Mouse (Mus musculus) cerebellum, adult 18-20 months (tissue): ENCODE data around the gene Fam234b.

Source experiments
- DNase-seq, 2 experiments: peaks; one replicate each; pipeline ENCODE4 v3.0.0; 2021

Fam234b gene

GRCm38 (mm10) chr6:135183961-135184360, 13.8 kb upstream of the Fam234b start:
- no peak for DNase-seq

DNA sequence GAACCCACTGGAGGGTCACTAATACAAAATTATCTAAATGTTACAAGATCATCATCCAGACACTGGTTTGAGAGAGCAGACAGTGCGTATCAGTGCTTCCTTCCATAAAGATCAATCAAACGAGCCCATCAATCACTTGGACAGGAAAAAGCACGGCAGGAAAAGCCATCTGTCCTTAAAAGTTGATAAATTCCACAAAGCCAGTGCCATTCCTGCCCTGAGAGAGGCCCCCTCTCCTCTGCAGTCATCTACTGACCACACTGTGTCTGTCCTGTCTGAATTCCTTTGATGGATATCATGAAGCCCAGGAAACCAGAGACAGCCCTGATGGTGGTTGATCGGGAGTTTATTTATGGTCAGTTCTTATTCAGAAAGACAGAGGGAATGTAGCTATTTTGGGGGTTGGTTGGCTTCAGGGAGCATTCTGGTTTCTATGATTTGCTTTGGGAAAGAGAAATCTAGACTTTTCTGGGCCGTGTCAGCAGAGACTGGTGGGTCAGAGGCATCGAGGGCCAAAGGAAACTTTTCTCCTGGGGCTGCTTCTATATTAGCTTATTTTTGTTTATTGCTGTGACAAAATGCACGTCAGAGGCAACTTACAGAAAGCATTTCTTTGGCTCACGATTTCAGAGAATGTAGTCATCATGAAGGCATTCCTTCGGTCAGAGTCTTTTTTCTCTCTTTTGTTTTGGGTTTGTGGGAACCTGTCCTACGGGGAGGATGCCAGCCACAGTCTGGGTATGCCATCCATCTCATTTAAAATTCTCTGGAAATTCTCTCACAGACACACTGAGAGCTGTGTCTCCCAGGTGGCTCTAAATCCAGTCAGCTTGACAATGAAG, 10.5 kb upstream of the Fam234b start:
- no peak for DNase-seq

DNA sequence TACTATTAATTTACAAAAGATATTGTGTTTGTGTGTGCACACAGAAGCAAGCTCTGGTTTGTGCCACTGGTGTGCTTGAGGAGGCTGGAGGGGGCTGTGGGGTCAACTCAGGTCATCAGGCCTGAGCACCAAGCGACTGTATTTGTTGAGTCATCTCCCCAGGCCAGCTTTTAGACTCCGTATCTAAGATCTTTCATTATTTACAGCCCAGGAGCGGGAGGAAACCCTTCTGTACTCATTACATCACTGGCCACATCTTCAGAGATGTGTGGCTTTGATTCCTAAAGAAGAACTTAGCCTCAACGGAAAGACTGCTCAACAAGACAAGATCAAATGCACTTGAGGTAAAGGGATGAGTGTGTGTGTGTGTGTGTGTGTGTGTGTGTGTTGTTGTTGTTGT, 9.1 kb upstream of the Fam234b start:
- DNase-seq = no peak

GRCm38 (mm10) chr6:135190122-135190521, 7.7 kb upstream of the Fam234b start:
- no peak for DNase-seq

DNA sequence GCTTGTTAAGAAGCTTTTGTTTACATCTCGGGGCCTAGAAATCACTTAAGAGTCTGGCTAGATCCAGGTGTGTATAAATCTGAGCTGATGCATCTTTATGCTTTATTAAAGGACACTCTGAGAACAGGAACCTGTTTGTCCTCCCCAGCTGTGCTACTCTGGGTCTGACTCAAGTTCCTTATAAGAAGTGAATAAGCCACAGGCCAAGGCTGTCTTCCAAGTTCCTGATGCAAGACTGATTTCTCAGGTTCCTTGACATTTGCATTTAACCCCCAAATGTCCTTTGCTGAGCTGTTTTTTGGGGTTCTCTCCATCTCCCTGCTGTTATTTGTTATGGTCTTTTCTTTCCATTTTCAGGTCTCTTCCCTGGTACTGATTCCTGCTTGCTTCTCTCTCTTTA, 5.9 kb upstream of the Fam234b start:
- DNase-seq = no peak

DNA sequence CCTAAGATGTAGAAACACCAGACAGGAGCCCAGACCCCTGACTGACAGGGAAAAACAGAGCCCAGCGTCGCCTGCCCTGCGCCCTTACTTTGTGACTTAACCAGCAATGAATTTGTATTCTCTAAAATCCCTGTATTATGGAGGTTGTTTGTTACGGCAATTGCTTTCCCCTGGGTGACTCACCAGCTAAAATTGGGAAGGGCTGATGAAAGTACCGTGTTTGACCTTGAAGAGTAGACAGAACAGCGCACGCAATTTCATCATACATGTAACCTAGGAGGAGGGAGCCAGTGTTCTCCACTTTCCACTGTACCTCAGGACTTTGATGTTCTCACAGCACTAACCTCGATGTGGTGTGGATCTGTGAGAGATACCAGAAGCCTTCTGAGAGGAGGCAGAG, 4.8 kb upstream of the Fam234b start:
- no peak for DNase-seq

DNA sequence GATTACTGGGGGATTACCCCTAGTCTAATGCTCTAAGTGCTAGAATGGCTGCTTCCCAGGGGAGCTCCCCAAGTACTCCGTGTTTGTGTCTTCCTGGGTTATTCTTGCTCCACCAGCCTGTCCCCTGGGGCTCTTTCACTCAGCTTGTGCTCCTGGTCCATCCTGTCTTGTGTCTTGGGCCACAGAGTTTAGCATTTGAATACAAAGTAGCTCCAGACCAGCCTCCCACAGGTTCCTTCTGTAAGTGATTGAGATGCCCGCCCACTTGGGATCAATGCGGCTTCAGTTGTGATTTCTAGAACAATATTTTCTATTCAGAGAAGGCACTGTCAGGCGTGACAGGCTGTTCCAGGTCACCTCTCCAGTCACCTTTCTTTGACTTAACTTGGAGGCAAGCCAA, 4.0 kb upstream of the Fam234b start:
- DNase-seq = no peak

- no peak for DNase-seq
These were observed 2.9 kb upstream of the Fam234b start for GRCm38 (mm10) chr6:135194907-135195306.

- no peak for DNase-seq
These were observed 1.1 kb upstream of the Fam234b start for GRCm38 (mm10) chr6:135196707-135197106.

DNA sequence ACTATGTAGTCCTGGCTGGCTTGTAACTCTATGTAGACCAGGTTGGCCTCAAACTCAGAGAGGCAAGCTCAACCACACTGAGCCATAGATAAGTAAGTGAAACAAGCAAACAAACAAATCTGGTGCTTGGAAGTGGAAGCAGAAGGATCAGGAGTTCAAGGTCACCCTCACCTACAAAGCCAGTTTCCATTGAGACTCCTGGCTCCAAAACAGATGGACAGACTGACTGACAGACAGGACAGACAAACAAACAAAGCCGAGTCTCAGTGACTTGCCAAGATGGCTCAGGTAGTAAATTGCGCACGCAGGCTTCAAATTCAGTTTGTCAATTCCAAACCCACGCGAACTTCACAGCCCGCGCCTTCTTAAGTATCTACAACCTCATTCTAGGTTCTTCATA, 331 bp upstream of the Fam234b start:
- DNase-seq = no peak

GRCm38 (mm10) chr6:135198726-135199125, 949 bp downstream of the Fam234b start:
- DNase-seq = no peak

- DNase-seq = no peak
These were observed 2.6 kb downstream of the Fam234b start for GRCm38 (mm10) chr6:135200122-135200957.

- no peak for DNase-seq
These were observed 4.9 kb downstream of the Fam234b start for GRCm38 (mm10) chr6:135202668-135203067.

DNA sequence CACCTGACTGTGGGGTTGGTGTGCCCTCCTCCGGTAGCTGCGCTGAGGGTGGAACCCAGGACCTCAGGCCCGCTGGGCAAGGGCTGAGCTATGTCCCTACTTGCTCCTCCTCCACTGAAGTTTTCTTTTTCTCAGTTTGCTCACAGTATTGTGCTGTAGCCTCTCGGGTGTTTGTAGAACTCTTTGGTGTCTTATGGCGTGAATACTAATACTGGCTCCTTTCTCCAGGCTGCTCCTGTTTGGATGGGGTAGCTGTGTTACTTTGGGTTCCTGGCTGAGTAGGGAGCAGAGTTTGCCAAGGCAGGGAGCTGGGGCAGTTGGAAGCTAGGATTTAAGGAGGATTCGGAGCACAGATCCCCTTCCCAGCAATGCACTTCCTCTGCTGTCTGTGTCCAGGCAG, 6.0 kb downstream of the Fam234b start:
- no peak for DNase-seq

DNA sequence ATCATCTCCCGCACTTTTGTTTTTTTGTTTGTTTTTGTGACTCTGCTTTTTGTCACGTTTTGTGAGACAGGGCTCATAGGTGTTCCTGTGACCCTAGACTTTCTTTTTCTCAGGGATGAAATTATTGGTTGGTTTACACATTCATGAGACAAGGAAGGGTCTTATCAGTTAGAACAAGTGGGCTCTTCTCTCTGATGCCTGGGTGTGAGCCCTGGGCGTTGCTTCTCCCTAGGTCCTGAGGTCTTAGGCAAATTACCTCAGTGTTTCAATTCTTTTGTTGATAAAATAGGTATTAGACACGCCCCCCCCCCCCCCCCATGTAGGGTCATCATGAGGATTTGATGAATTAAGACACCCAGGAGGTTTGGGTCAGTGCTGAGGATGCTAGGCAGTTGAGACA, 7.1 kb downstream of the Fam234b start:
- DNase-seq = no peak

GRCm38 (mm10) chr6:135205802-135206201, 8.0 kb downstream of the Fam234b start:
- no peak for DNase-seq

DNA sequence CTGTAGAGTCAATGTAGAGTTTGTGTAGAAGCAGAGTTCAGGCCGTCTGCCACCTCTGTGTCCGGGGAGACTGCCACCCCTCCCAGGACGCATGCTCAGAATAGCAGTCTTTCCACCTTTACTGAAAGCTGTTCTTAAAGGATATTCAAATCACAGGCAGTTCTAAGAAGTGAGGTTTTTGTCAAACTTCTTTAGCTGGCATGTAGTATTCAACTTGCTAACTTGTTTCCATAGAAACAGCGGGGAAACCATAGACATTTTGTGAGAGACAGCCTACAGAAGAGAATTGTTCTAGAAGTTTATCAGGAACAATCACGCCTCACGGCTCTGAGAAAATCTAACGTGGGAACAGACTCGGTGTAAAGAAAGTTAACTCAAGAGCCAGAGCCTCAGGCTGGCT, 9.1 kb downstream of the Fam234b start:
- no peak for DNase-seq

GRCm38 (mm10) chr6:135211169-135211568, 13.4 kb downstream of the Fam234b start:
- DNase-seq = no peak

DNA sequence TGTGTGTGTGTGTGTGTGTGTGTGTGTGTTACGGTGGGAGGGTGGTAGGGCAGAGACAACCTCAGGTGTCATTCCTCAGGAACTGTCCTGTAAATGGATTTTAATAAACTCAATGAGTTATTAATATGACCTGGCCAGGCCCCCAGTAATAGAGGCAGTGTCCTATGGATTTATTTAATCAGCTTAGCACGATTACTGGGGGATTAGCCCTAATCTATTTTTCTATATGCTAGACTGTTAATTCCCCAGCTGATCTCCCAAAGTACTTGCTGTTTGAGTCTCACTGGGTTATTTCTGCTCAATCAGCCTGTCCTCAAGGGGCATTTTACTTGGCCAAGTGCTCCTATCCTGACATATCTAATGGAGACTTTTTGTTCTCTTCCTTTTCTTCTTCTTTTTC, 14.9 kb downstream of the Fam234b start:
- DNase-seq = no peak

GRCm38 (mm10) chr6:135218330-135218729, 20.6 kb downstream of the Fam234b start:
- no peak for DNase-seq

DNA sequence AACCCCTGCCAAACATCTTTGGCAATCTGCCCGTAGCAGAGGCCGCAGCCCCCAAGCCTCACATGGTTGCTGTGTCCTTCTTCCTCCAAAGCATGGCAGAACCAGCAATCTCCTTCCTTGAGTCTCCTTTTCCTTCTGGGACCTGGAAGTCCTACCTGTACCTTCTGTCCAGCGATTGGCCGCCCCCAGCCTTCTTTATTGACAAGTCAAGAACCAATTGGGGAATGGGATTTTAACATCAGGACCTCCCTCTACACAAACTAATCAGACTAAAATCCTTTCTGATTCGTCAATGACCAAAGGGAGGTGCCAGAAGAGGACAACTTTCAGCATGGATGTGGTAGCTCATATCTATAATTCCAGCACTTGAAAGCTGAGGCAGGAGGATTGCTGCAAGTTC, 22.1 kb downstream of the Fam234b start:
- DNase-seq = no peak

- DNase-seq = no peak
These were observed 26.1 kb downstream of the Fam234b start for GRCm38 (mm10) chr6:135223786-135224416.

DNA sequence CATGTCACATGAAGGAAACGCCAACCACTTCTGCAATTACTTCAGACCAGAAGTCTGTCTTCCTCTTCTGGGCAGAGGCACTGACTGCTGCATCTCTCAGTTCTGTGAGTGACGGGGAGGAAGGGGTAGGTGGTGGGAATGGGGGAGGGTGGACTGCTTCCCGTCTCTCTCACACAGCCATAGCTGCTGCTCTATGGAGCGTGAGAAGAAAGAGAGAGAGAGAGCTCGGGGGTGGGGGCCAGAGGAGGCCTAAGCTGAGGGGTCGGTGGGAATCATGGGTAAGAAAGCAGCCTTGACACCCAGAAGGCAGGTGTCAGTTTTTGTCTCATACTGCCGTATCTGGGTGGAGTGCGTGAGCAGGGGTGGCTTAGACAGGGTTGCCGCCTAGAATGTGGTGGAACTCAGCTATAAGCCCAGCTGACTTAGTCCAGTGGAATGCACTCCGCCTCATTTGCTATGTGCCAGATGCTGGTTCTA, 30.7 kb downstream of the Fam234b start:
- no peak for DNase-seq

- no peak for DNase-seq
These were observed 32.8 kb downstream of the Fam234b start for GRCm38 (mm10) chr6:135230586-135230985.
